Mouse (Mus musculus) hindlimb bud, embryonic 11.5 days (tissue): ENCODE data around the gene Tmem159.

Experiments
- DNase-seq: peaks from one replicate; pipeline ENCODE4 v3.0.0-alpha.2; 2012; ENCODE audit warnings: low read depth, low spot score; ENCODE audit errors: extremely low spot score

The Tmem159 gene

GRCm38 (mm10) chr7:120128951-120129350 is 26.8 kb downstream of the Tmem159 start:
- no peak for DNase-seq

- DNase-seq, result no peak
Measured at GRCm38 (mm10) chr7:120142743-120143142, 40.6 kb downstream of the Tmem159 start.

- no peak for DNase-seq
Measured at GRCm38 (mm10) chr7:120145191-120145590, 43.0 kb downstream of the Tmem159 start, which contains the start of gene Zp2. Gene Zp2 (minus strand): TSS chr7:120145291.

- DNase-seq, result no peak
Measured at GRCm38 (mm10) chr7:120150257-120150656, 48.1 kb downstream of the Tmem159 start.

- DNase-seq, result no peak
Measured at GRCm38 (mm10) chr7:120150898-120151297, 48.7 kb downstream of the Tmem159 start.

GRCm38 (mm10) chr7:120156841-120157409 is 54.8 kb downstream of the Tmem159 start:
- no peak for DNase-seq

- DNase-seq, result no peak
Measured at GRCm38 (mm10) chr7:120157575-120158061, 55.5 kb downstream of the Tmem159 start.

- DNase-seq, result no peak
Measured at GRCm38 (mm10) chr7:120158121-120158613, 56.0 kb downstream of the Tmem159 start.

GRCm38 (mm10) chr7:120163581-120164251 is 61.6 kb downstream of the Tmem159 start:
- no peak for DNase-seq
